Mouse (Mus musculus) large intestine, adult 2 months (tissue): Measurements from ENCODE around the gene Rae1. TPM values are rescaled to one million over a fixed set of nuclear protein-coding genes. Genes with fewer than 3 reads are reported as not detected.

Experiments
- DNase-seq: peaks from one replicate; pipeline ENCODE4 v3.0.0-alpha.2; 2012; ENCODE audit warnings: low read depth, low spot score
- WGBS: fragments of 180-500 bp; shearing (Covaris S2); methylation state at CpG from one replicate; pipeline ENCODE4 v1.1.7; 2018; 5-methylcytosine and 5-hydroxymethylcytosine counted together
- polyA plus RNA-seq: library from polyadenylated mRNA; depleted of rRNA; stranded (reverse); fragments of >200 nt; gene quantifications from 2 replicates; pipeline ENCODE4 v1.2.3, GENCODE M21; 2012

Gene Rae1
- polyA plus RNA-seq, 1 experiment, result 51.8 TPM

DNA sequence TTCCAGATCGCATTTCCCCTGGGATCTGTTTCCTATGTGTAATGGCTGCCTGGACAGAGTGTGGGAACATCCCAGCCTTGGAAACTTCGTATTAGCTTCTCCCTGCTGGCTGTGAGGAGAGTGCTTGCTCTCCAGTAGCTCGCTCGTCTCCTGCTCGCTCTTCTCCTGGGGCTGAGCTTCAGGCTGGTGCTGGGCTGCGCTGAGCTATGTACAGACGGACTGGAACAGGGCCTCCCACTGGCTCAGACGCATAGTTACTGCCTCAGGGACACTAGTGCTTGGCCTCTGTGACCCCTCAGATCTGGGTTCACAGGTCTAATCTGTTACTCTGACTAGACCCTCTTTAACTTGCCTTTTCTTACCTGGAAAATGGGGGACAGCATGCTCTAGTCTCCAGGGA is 24.5 kb downstream of the Rae1 start:
- 69% methylated on average over 8 of the region's 8 CpGs for WGBS
- DNase-seq, result no peak

DNA sequence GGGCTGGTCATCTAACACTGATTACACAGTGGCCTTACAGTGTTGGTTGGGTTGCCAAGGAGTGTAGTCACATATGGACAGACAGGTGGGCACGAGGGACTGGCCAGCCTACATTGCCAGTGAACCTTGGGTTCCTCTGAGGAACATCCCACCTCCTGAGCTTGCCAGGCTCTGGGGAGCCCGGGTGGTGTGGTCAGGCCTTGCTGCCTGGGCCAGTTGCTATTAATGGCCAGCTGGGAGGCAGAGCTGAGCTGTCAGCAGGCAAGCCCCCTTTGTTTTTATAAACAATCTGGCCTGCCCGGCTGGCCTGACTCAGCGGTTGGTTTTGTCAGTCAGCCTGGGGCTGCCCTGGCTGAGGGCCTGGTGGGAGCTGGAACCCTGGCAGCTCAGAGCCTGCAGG is 25.0 kb downstream of the Rae1 start:
- WGBS, result 39% methylated on average over 4 of the region's 4 CpGs
- no peak for DNase-seq

DNA sequence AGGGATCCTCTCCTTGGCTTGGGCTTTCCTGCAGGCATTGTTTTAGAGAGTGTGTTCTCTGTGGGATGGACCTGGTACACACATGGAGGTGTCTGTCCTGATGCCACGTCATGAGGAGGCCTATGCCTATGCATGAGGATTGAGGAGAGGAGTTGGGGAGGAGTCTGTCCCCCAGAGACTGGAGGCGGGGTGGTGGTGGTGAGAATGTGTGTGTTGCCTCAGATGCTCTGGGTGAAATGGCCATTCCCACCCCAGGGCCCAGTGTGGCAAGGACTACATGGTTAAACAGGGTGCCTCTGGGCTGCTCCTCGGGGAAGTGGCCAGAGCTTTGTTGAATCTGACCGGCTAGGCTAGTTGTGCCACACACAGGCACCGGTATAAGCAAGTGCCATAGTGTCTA is 26.4 kb downstream of the Rae1 start:
- DNase-seq, result no peak
- 25% methylated on average over 5 of the region's 5 CpGs for WGBS

DNA sequence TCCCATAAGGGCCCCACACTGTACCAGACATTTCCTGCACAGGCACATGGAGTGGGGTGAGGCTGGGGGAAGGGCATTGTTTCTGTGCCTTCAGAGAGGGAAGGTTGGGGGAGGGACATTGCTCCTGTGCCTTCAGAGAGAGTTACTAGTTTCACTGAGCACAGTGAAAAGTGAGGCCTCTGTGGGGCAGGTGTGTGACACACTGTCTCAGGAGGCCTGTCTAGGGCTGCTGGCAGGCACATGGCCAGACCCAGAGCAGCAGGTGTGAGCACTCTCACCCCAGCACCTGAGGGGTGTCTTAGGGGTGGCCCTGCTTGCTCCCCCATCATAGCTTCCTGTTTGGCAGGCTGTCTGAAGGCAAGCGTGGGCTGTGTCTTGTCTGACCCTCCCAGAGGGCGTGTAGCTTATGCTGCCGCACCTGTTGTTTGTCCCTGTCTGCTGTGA is 26.8 kb downstream of the Rae1 start:
- WGBS, result 20% methylated on average over 3 of the region's 3 CpGs
- DNase-seq, result no peak

DNA sequence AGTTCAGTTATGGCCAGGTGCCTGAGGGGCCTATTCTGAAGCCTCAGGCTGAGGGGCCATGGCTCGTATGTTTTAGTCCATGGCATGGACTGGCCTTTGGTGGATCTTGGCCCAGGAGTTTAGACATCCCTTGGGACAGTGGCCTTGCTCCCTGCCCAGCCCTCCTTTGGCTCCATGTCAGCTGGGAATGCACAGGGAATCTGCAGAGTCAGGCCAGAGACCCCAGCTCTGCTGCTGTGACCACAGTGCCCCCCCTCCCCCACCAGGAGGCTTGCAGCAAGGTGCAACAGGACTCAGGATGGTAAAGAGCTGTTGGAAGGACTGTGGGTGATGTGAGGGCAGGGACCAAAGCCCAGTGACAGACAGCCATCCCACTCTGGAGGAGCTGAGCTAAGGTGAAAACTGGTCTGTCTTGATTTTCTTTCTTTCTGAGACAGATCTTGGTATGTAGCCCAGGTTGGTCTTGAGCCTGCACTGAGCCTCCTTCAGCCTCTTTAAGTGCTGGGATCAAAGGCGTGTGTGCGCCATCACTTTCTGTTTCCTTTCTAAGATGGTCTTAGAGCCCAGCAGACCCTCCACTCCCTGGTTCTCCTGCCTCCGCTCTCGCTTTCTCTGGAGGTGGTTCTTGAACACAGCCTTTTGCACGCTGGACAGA is 27.4 kb downstream of the Rae1 start:
- no peak for DNase-seq
- WGBS, result 54% methylated on average over 6 of the region's 6 CpGs

DNA sequence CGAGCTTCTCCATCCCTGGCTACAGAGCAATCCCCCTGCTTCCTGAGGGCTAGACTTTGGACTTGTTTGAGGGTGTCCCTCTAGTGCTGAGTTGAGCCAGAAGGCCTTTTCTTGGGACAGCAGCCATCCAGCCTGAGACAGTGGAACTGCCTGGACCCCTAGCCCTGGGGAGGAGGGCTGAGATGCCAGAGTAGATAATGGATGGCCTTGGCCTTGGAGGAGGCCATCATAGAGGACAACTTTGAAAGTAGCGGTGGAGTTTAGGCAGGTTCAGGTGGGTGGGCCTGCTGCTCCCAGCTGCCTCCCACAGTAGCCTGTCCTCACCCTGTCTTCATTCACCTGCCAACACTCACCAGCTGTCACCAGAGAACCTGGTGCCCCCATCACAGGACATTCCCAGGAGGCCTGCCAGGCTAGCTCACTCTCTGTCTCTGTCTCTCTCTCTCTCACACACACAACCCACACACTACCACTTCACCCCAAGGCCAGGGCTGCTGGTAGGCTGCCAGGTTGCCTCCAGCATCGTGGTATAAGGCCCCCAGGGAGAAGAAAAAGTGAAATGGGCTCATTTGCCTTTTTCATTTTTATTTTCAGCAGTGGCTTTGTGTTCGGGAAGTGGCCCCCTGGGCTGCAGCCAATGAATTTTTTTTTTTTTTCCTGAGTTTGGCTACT is 28.0 kb downstream of the Rae1 start:
- WGBS, result 52% methylated on average over 4 of the region's 4 CpGs
- no peak for DNase-seq

DNA sequence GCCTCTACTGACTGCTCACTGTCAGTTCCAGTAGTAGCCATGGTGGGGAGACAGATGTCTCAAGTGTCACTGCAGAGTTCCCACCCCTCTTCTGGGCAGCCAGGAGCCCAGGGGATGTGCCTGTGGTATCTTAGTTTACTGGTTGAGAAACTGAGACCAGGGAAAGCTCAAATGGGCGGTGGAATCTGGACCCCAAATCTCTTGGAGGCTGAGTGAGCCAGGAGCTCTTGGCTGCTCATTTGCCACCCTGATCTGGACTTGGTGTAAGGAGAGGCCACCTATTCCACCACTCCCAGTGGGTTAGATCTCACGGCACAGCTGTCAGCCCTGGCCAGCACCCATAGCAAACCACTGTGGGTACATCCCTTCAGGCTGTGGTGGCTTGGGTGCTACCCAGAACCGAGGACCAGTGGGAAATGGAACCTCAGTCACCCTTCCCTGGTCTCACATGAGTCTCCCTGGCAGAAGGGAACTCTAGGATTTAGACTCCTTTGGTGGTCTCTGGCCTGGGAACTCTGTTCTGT is 28.7 kb downstream of the Rae1 start:
- DNase-seq, result no peak
- WGBS, result 74% methylated on average over 3 of the region's 3 CpGs

DNA sequence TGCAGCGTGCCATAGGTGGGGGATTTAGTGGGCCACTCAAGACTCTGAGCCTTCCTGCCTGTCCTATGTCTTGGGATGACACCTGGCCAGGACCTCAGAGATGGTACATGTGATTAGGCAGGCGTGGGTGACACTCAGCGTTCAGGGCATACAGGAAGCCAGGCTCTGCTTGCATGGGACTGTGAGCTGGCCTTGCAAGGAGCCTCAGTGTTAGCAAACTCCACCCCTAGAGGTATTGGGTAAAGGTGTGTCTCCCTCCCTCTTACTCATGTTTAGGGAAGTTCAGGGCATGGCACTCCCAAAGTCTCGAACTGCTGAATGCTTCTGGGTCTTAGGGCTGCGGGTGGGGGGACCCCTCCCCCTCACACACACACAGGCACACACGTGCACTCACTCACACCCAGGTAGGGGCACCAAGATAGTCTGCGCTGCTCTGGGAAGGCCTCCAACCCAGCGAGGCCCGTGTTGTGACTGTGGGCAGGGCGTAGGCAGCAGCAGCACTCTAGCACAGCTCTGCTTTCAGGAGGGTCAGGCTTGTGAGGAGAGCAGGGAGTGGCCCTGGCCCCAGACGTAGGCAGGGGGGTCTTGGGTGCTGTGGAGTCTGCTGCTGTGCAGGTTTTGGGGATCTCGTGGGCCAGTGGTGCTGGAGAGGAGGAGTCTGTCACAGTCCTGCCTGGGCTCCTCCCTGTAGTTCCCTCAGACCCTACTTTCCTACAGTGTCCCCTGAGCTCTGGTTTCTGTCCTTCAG is 30.8 kb downstream of the Rae1 start:
- WGBS, result 34% methylated on average over 12 of the region's 12 CpGs
- DNase-seq, result no peak

DNA sequence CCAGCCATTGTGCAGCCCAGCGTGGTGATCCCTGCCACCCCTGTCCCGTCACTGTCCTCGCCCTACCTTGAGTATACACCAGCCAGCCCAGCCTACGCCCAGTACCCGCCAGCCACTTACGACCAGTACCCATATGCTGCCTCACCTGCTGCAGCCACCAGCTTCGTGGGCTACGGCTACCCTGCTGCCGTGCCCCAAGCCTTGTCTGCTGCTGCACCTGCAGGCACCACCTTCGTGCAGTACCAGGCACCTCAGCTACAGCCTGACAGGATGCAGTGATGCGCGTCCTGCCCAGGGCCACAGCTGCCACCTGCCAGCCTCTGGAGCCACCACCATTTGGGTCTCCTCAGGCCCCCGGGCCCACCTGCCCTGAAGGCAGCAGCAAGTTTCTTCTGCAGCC is 33.6 kb downstream of the Rae1 start:
- no peak for DNase-seq
- WGBS, result 76% methylated on average over 13 of the region's 13 CpGs

DNA sequence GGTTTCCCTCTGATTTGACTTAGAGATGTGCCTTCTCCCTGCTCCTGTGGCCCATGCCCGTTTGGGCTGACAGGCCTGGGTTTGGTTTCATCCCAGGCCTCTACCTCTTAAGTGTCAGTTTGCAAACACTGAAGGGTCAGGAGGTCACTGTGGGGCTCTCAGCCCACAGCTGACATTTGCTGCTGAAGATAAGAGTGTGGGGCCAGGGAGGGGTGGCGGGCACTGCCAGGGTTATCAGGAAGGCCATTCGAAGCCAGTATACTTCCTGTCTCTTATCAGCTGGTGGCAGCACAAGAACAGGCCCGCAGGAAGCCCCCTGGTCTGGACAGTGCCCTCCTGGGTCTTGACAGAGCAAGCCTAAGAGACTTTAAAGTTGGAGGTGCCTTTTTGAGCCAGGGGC is 35.1 kb downstream of the Rae1 start:
- 45% methylated on average over 4 of the region's 4 CpGs for WGBS
- DNase-seq, result no peak

DNA sequence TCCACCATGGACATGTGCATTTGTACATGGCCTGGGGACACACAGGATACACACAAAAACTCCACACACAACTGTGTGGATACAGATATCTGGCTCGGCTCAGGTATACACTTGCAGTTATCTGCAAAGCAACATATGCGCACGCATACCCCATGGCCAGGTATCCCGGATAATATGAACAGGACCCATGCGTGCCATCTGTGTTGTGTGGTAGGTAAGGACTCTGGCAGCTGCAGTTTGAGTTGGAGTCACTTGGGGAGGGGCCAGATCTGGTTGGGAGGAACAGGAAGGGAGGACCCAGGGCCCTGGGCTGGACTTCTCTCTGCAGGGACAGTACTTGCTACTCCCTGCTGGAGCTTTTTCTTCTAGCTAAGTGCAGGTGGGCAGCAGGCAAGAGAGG is 35.7 kb downstream of the Rae1 start:
- 89% methylated on average over 5 of the region's 5 CpGs for WGBS
- DNase-seq, result no peak

DNA sequence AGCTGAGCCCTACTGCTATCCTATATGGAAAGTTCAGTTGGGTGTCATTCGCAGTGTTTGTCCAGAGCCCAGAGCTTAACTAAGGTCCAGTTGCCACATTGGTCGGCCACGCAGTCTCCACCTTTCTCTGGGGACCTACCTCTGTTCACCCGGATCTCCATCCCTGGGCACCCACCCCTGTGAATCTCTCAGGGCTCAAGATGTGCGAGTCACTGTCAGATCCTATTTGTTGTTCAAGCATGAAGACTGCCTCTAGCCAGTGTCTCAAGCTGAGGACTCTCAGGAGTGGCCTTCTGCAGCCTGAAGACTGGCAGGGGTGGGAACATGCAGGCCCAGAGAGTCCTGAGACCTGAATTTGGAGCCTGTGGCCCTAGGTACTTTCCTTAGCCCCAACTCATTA is 36.1 kb downstream of the Rae1 start:
- DNase-seq, result no peak
- WGBS, result 89% methylated on average over 5 of the region's 5 CpGs

DNA sequence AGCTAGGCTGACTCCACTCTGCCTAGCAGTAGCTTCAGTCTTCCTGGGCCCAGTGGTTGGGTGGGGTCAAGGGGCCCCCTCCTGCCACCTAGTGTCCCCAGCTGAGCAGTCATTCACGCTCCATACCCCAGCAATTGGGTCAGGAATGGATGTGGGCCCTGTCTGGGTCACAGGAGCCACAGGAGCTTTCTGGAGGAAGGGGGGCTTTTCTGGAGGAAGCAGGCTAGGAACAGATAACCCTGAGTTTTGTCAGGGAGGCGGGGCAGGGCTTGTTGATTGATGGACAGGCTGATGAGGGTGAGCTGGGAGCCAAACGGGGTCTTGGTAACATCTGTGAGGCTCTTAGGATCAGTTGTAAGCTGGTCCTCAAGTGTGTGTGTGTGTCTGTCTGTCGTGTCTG is 36.7 kb downstream of the Rae1 start:
- no peak for DNase-seq
- 79% methylated on average over 4 of the region's 4 CpGs for WGBS

DNA sequence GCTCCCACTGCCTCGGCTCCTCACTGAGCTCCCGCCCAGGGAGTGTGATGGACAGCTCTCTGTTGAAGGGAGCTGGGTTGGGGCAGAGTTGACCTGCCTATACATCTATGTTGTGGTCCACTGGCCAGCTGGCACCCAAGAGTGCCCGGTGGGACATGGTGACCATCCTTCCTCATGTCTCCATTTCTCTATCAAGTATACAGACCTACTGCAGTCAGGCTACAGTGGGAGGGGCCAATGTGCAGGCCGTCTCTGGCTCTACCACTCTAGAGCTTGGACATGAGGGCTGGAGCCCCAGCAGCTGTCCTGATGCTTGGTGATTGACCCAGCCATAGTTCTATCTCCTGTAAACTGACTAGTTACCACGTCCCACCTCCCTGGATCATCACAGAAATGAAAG is 37.4 kb downstream of the Rae1 start:
- WGBS, result 74% methylated on average over 5 of the region's 5 CpGs
- DNase-seq, result no peak

DNA sequence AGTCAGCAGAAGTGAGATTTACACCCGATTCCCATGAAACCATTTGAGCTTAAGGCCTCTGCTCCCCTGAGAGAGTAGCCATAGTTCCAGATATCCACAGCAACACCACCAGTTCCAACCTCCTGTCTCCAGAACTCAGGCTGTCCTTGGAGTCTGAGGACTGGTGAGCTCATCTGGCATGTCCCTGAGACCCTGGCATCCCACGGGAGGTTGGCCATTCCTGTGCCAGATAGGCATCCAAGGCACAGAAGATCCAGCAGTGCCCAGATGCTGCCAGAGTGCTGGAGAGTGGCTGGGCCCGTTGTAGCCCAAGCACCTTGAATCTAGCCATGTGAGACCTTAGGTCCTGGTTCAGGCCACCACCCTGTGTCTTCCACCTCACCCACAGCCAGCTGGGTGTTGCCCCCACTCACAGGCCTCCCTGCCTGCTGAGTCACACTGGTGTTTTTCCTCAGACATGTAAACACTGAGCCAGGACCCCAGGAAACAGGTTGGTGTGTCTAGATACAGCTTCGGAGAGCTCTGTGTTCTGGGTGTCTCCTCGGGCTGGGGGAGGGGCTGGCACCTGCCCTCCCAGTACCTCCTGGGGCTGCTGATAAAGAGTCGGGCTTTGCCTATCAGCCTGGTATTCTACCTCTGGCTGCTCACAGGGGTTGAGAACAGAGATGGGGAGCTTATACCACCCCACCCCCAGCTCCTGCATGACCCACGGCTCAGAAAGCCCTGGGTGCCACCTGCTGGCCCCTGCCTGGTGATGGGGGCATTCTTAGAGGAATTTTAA is 38.1 kb downstream of the Rae1 start:
- 65% methylated on average over 7 of the region's 7 CpGs for WGBS
- no peak for DNase-seq

DNA sequence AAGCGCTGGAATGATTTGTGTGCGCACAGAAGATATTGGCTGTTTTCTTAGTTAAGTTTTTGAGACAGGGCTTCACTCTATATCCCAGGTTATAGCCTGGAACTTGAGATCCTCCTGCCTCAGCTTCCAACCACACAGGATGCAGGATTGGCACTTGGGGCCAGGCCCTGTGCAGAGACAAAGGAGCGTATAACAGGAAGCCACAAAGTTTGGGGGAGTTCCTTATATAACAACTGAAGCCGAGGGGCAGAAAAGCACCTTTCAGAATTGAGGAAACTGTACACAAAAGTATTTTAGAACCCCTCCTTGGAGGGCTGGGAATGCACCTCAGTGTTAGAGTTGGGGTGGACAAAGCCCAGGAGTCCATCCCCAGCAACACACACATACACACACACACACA is 39.1 kb downstream of the Rae1 start:
- no peak for DNase-seq
- WGBS, result 86% methylated on average over 4 of the region's 4 CpGs

DNA sequence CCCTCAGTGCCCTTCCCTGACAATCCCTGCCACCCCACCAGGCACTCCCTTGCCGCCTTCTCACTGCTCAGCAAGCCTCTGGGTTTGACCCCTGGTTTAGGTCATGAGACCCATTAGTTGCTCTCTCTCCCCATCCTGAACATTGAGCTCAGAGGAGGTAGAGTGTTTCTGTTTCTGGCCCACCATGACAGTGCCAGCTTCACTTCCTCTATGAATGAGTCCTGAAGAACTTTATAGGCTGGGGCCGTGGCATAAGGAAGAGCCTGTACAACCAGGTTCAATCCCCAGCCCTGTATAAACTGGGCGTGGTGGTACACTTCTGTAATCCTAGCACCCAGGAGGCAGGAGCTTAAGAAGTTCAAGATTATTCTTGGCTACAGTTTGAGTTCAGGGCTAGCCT is 40.9 kb downstream of the Rae1 start:
- 59% methylated on average over 3 of the region's 3 CpGs for WGBS
- DNase-seq, result no peak

DNA sequence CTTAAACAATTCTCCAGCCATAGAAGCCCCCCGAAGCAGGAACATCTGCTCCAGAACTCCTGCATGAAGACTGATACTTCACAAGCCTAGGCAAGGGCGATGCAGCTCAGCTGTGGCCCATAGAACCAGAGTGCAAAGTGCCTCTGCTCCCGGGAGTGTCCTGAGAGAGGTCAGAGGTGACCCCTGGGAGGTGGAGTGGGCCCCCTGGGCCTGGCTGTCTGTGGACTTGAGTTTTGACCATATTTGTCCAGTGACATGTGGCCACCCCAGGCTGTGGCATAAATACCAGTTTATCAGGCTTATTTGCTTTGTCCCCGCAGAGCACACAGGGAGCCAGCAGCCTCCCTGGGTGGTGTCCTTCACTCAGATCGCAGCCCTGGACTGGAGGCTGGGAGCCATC is 41.3 kb downstream of the Rae1 start:
- 60% methylated on average over 5 of the region's 5 CpGs for WGBS
- DNase-seq, result no peak

DNA sequence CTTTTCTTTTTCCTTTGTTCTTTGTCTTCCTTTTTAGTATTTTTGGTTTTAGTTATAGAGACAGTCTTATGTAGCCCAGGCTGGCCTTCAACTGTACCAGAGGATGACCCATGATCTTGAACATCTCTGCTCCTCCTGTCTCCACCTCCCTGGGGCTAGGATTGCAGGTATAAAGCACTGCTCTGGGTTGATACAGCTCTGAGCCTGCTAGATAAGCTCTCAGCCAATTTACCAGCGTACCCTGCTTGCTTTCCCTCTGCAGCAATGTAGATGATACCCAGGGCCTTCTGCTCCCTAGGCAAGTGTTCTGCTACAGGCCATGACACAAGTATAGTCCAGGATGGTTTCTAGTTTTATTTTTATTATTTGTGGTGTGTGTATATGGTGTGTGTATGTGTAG is 42.0 kb downstream of the Rae1 start:
- no peak for DNase-seq
- 89% methylated on average over 1 of the region's 1 CpGs for WGBS

DNA sequence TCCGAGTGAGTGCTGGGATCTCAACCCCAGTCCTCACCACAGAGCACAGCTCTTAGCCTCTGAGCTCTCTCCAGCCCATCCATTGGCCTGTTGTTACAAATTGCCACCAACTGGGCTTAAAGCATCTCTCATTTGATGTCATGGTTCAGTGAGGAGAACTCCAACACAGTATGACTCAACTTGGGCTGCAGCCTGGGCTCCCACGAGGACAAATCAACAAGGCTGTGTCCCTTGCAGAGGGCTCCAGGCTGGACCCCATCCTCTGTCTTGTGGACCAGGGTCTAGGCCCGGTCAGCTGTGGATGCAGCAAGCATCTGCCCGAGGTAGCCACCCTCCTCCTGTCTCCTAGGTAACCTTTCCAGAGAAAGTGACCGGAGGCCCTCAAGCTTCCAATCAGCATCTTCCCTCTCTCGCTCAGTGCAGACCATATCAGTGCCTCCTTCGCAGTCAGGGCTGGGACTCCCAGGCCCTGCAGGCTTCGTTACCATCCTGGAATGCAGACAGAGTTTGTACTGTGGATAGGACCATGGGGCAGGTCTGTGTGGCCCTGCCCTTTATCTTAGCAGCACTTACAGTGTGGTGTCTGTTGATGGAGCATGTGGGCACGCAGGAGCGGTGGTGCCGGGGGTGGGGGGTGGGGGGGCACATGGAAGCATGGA is 42.7 kb downstream of the Rae1 start:
- 83% methylated on average over 11 of the region's 11 CpGs for WGBS
- no peak for DNase-seq
